Mouse (Mus musculus): ENCODE results near the gene Best1. TPM values are rescaled to one million over a fixed set of nuclear protein-coding genes. Genes with fewer than 3 reads are reported as not detected.
"Not testable (repeated sequence)": the region's sequence is repeated elsewhere in the genome, so short reads cannot be mapped to it uniquely, and the experiment has no call there.

Best1 gene
- polyA plus RNA-seq, 1 experiment from 2014 or later, result 1.1 TPM

DNA sequence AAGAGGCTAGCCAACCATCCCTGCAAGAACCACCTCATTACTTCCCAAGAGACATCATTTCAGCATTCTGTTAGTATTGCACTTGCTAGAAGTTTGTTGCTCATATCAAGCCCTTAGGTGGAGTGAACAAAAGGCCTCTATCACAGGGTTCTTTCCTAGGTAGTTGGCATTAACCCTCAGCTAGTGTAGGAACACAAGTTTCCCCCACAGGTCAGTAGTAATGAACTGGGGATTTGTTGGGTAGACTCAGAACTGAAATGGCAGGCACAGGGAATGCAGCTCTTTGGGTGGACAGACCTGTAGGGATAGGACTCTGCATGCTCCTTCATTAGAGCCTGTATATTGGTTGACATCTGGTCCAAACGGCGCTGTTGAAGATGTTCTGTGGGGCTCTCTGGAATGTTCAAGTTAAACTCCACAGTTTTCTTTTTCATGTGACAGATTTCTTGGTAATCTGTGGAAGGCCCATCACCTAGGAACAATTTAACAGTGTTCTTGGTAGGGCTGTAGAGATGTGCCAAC lies 15.5 kb downstream of the Best1 start:
- no peak for ATAC-seq (ENCODE audit: low FRiP score, low read depth)
- H3K4me3 ChIP-seq, result no peak overlapping the region
- no peaks in the 10 kb centered on the region for H3K9me3 ChIP-seq
- no peak overlapping the region for H3K27ac ChIP-seq (replicated peaks)
- H3K9ac ChIP-seq (replicated peaks), result no peak overlapping the region; the same call in 1 of the 2 replicates
- no peak overlapping the region for H3K4me2 ChIP-seq (replicated peaks)
- WGBS, result 94% methylated on average over 2 of the region's 2 CpGs
- no peaks in the 10 kb centered on the region for H3K27me3 ChIP-seq
- H3K36me3 ChIP-seq, result peaks cover 23% of the 10 kb centered on the region
- peaks cover 19% of the 10 kb centered on the region for H3K4me1 ChIP-seq

DNA sequence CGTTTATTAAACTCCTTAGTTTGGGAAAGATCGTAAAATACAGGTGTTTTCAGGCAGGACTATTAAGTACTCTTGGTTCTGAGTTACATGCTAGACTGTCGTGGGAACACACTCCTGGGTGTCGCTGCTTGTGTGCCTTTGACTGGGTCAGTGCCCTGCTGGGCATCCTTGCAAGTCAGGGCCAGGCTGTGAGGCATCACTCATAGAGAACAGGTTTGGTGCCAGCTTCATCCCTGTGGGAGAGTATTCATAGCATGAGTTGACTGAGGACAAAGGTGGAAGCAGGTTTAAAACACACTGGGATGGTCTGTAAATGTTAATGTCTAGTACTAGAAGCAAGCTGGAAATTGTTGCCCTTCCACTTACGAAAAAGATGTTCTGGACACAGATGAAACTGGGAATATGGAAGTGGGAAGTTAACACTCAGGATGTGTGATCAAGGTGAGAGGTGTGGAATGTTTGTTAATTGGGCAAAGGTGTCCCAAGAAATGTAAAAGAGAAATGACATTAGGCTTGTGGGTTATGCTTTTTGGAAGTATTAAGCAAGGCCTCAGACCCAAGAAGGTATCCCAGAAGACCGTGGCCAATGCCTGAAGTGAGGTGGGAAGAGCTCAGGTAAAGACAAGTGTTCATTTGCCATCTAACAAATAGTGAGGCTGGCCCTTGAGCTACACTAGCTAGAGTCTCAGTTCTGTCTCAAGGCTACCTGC lies 16.1 kb downstream of the Best1 start:
- Histone ChIP-seq H3K9me3 (no peaks in the 10 kb centered on the region), H3K9ac (replicated peaks) (no peak overlapping the region), H3K4me2 (replicated peaks) (no peak overlapping the region), H3K27me3 (no peaks in the 10 kb centered on the region), H3K4me3 (no peak overlapping the region), H3K4me1 (peaks cover 19% of the 10 kb centered on the region), H3K27ac (replicated peaks) (no peak overlapping the region), H3K36me3 (peaks cover 23% of the 10 kb centered on the region)
- no peak for ATAC-seq (ENCODE audit: low FRiP score, low read depth)
- 96% methylated on average over 6 of the region's 6 CpGs for WGBS

- ATAC-seq (ENCODE audit: low FRiP score, low read depth), result no peak
- H3K27ac ChIP-seq (replicated peaks), result no peak overlapping the region
- peak overlapping the region; percentile 91 for H3K4me3 ChIP-seq
- no peaks in the 10 kb centered on the region for H3K9me3 ChIP-seq
- peaks cover 19% of the 10 kb centered on the region for H3K4me1 ChIP-seq
- H3K4me2 ChIP-seq (replicated peaks), result peak overlapping the region; percentile 79
- peak overlapping the region; percentile 88; the same call in 1 of the 2 replicates for H3K9ac ChIP-seq (replicated peaks)
- peaks cover 23% of the 10 kb centered on the region for H3K36me3 ChIP-seq
- no peaks in the 10 kb centered on the region for H3K27me3 ChIP-seq
- 93% methylated on average over 20 of the region's 20 CpGs for WGBS
These were observed 17.1 kb downstream of the Best1 start for GRCm38 (mm10) chr19:9984111-9985055.

DNA sequence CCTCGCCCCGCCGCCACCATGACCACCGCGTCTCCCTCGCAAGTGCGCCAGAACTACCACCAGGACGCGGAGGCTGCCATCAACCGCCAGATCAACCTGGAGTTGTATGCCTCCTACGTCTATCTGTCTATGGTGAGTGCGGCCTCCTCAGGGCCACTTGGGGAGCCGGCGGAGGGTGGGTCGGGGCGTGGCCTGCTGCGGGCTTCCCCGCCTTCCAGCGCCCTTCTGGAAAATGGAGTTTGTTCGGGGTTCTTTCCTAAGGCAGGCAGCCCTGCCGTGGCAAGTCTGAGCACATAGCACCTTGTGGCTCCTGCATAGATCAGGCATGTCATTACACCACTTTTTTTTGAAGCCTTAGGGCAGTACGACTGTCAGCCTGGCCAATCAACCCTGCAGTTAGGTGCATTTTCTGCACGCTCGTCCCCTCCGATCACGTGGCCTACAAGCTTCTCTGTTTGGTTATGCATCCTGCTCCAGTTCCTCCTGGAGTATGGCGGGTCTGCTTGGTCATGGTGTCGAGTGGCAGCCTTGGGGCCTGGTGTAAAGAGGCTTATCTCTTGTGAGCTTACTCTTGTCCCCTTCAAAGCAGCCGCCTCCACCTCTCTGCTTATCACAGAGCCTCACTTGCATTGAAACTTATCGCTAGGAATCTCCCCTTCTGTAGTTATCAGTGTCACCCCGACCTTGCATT lies 18.4 kb downstream of the Best1 start:
- H3K4me2 ChIP-seq (replicated peaks), result peak overlapping the region; percentile 79
- under 1% methylated on average over 30 of the region's 31 CpGs for WGBS

GRCm38 (mm10) chr19:9982151-9982851 lies 19.1 kb downstream of the Best1 start:
- ATAC-seq (ENCODE audit: low FRiP score, low read depth), result peak; percentile 99
- Histone ChIP-seq H3K4me2 (replicated peaks) (peak overlapping the region; percentile 79), H3K27ac (replicated peaks) (peak overlapping the region; percentile 93), H3K9me3 (no peaks in the 10 kb centered on the region), H3K4me1 (peaks cover 19% of the 10 kb centered on the region), H3K36me3 (peaks cover 23% of the 10 kb centered on the region), H3K9ac (replicated peaks) (peak overlapping the region; percentile 88), H3K27me3 (no peaks in the 10 kb centered on the region), H3K4me3 (peak overlapping the region; percentile 91)
- under 1% methylated on average over 59 of the region's 59 CpGs for WGBS

More for the DNA sequence above, 18.4 kb downstream of the Best1 start:
- Histone ChIP-seq H3K4me3 (peak overlapping the region; percentile 91), H3K36me3 (peaks cover 23% of the 10 kb centered on the region), H3K27me3 (no peaks in the 10 kb centered on the region), H3K27ac (replicated peaks) (peak overlapping the region; percentile 93), H3K9me3 (no peaks in the 10 kb centered on the region), H3K4me1 (peaks cover 19% of the 10 kb centered on the region), H3K9ac (replicated peaks) (peak overlapping the region; percentile 88)
- peak; percentile 78 for ATAC-seq (ENCODE audit: low FRiP score, low read depth)

- H3K4me1 ChIP-seq, result peaks cover 19% of the 10 kb centered on the region
- ATAC-seq (ENCODE audit: low FRiP score, low read depth), result no peak
- H3K4me3 ChIP-seq, result peak overlapping the region; percentile 91
- H3K4me2 ChIP-seq (replicated peaks), result peak overlapping the region; percentile 79
- H3K9me3 ChIP-seq, result no peaks in the 10 kb centered on the region
- H3K27ac ChIP-seq (replicated peaks), result peak overlapping the region; percentile 93
- peak overlapping the region; percentile 59 for H3K9ac ChIP-seq (replicated peaks)
- H3K36me3 ChIP-seq, result peaks cover 23% of the 10 kb centered on the region
- H3K27me3 ChIP-seq, result no peaks in the 10 kb centered on the region
- WGBS, result 59% methylated on average over 4 of the region's 4 CpGs
These were observed 19.8 kb downstream of the Best1 start for GRCm38 (mm10) chr19:9981621-9982020.

DNA sequence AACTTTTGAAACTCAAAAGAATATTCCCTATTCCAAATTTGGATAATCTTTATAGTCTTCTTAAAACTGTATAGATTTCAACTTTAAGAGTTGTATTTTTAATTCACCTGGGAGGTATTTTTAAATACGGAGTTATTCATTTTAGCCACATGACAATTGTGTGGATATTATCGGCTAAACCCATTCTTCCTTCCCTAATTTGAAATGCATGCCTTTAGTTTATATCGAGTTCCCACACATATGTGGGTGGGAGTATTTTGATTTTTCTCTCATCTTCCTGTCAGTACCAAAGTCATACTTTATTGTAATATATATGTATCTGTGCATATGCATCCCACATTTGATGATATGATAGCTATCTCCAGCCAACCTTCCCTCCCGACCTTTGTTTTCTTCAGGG lies 21.2 kb downstream of the Best1 start, which contains the start of gene Fth1:
Fth1 (plus strand) TSS at position 341 of the 400 bp plus-strand sequence.
- Histone ChIP-seq H3K27ac (replicated peaks) (no peak within 1 kb of the TSS), H3K4me2 (replicated peaks) (no peak within 1 kb of the TSS), H3K36me3 (peaks cover 13% of the 10 kb centered on the region), H3K9me3 (no peaks in the 10 kb centered on the region), H3K4me1 (peaks cover 19% of the 10 kb centered on the region), H3K27me3 (no peaks in the 10 kb centered on the region), H3K4me3 (no peak within 1 kb of the TSS), H3K9ac (replicated peaks) (no peak within 1 kb of the TSS)
- 90% methylated on average over 4 of the region's 4 CpGs for whole genome bisulfite sequencing
- no peak for ATAC-seq (ENCODE audit: low FRiP score, low read depth)

GRCm38 (mm10) chr19:9979156-9979555 lies 22.3 kb downstream of the Best1 start:
- Histone ChIP-seq H3K4me3 (no peak overlapping the region), H3K9me3 (no peaks in the 10 kb centered on the region), H3K4me1 (peaks cover 17% of the 10 kb centered on the region), H3K9ac (replicated peaks) (no peak overlapping the region), H3K27me3 (no peaks in the 10 kb centered on the region), H3K36me3 (peaks cover 2% of the 10 kb centered on the region; the same call in 1 of the 2 replicates), H3K27ac (replicated peaks) (no peak overlapping the region), H3K4me2 (replicated peaks) (no peak overlapping the region)
- ATAC-seq (ENCODE audit: low FRiP score, low read depth), result no peak
- 74% methylated on average over 2 of the region's 2 CpGs for WGBS

DNA sequence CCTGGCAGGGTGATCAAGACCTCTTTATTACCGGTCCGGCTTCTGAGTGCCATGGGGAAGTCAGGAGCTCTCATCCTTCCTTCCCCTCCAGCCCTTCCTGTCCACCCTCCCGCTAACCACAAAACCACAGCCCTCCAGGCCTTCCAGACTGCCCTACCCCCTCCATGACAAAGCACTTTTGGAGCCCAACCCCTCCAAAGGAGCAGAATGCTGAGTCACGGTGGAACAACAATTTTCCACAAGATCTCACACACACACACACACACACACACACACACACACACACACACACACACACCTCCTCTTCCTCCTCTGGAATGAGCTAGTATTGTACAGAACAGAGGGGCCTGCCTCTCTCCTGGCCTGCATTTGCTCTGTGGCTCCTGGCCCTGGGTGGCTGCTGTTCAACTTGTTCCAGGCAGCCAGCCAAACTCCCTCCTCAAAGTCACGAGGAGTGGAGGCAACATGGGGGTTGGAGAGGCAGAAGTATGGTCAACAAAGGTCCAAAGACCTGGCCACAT lies 22.9 kb downstream of the Best1 start:
- Histone ChIP-seq H3K36me3 (no peaks in the 10 kb centered on the region), H3K9me3 (no peaks in the 10 kb centered on the region), H3K4me1 (peaks cover 10% of the 10 kb centered on the region), H3K9ac (replicated peaks) (no peak overlapping the region), H3K27ac (replicated peaks) (no peak overlapping the region), H3K4me2 (replicated peaks) (no peak overlapping the region), H3K27me3 (no peaks in the 10 kb centered on the region), H3K4me3 (no peak overlapping the region)
- 61% methylated on average over 5 of the region's 5 CpGs for WGBS
- ATAC-seq (ENCODE audit: low FRiP score, low read depth), result no peak

DNA sequence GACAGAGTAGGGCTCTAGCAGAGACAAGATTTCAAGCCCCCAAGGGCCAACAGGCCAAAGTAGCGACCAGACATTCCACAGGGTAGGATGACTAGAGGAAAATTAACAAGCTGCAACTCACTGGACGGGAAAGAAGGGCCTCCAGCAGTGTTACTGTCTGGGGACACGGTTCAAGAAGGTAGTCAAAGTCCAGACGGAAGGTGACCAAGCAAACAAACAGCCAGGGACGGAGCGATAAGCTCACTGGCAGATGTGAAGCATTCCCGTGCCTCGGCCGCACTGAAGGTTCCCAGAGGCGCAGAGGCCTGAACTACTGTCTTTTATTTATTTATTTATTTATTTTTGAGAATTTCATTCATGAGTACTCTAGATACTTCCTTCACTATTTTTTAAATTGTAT lies 24.3 kb downstream of the Best1 start:
- H3K9me3 ChIP-seq, result no peaks in the 10 kb centered on the region
- H3K4me1 ChIP-seq, result peaks cover 7% of the 10 kb centered on the region; the same call in 1 of the 2 replicates
- 81% methylated on average over 10 of the region's 10 CpGs for WGBS
- no peak overlapping the region for H3K9ac ChIP-seq (replicated peaks)
- no peak overlapping the region for H3K4me2 ChIP-seq (replicated peaks)
- H3K36me3 ChIP-seq, result no peaks in the 10 kb centered on the region
- H3K27me3 ChIP-seq, result no peaks in the 10 kb centered on the region
- H3K4me3 ChIP-seq, result no peak overlapping the region
- no peak overlapping the region for H3K27ac ChIP-seq (replicated peaks)
- ATAC-seq (ENCODE audit: low FRiP score, low read depth), result no peak

GRCm38 (mm10) chr19:9974853-9975252 lies 26.6 kb downstream of the Best1 start:
- H3K9ac ChIP-seq (replicated peaks); H3K9me3 ChIP-seq; H3K27me3 ChIP-seq; H3K27ac ChIP-seq (replicated peaks); H3K36me3 ChIP-seq; ATAC-seq (ENCODE audit: low FRiP score, low read depth); H3K4me2 ChIP-seq (replicated peaks); H3K4me1 ChIP-seq; H3K4me3 ChIP-seq: not testable (repeated sequence)
- 81% methylated on average over 2 of the region's 2 CpGs for WGBS
